Mouse (Mus musculus): ENCODE measurements around the gene Isg20. TPM values are rescaled to one million over a fixed set of nuclear protein-coding genes. Genes with fewer than 3 reads are reported as not detected.

The Isg20 gene
- total RNA-seq, 2 experiments from 2014 or later: 7.7 to 35.0 TPM

GRCm38 (mm10) chr7:78953886-78954572, 40.8 kb downstream of the Isg20 start:
- no peak for ATAC-seq (replicated peaks; ENCODE audit: poor library complexity)

- ATAC-seq (replicated peaks; ENCODE audit: poor library complexity): no peak
Measured at GRCm38 (mm10) chr7:78954619-78955018, 41.4 kb downstream of the Isg20 start.

GRCm38 (mm10) chr7:78955086-78955485, 41.9 kb downstream of the Isg20 start:
- ATAC-seq (replicated peaks; ENCODE audit: poor library complexity): no peak

- ATAC-seq (replicated peaks; ENCODE audit: poor library complexity): no peak
Measured at GRCm38 (mm10) chr7:78958499-78959073, 45.4 kb downstream of the Isg20 start.

- ATAC-seq (replicated peaks; ENCODE audit: poor library complexity): no peak
Measured at GRCm38 (mm10) chr7:78963891-78964290, 50.7 kb downstream of the Isg20 start.

Other genes starting within 250 kb of the Isg20 start
- not detected in 2 replicates for gene Ntrk3, start 175.4 kb upstream of the Isg20 start, total RNA-seq (2015)
- gene Ntrk3, start 175.4 kb upstream of the Isg20 start, total RNA-seq (2017): not detected in 2 replicates
- gene Mrps11, start 130.3 kb upstream of the Isg20 start, total RNA-seq (2015): 36.7 and 37.1 TPM in 2 replicates
- 43.5 and 71.5 TPM in 2 replicates for gene Mrps11, start 130.3 kb upstream of the Isg20 start, total RNA-seq (2017)
- gene Mrpl46, start 129.9 kb upstream of the Isg20 start, total RNA-seq (2015): 37.5 and 50.6 TPM in 2 replicates
- 43.6 and 57.2 TPM in 2 replicates for gene Mrpl46, start 129.9 kb upstream of the Isg20 start, total RNA-seq (2017)
- 16.1 and 19.3 TPM in 2 replicates for gene Det1, start 66.2 kb upstream of the Isg20 start, total RNA-seq (2015)
- 14.0 and 15.5 TPM in 2 replicates for gene Det1, start 66.2 kb upstream of the Isg20 start, total RNA-seq (2017)
- gene Aen, start 17.6 kb upstream of the Isg20 start, total RNA-seq (2015): 14.8 and 15.1 TPM in 2 replicates
- 39.7 and 46.6 TPM in 2 replicates for gene Aen, start 17.6 kb upstream of the Isg20 start, total RNA-seq (2017)
- gene Acan, start 140.1 kb downstream of the Isg20 start, total RNA-seq (2015): not detected in 2 replicates
- gene Acan, start 140.1 kb downstream of the Isg20 start, total RNA-seq (2017): not detected in 2 replicates
- not detected in 2 replicates for gene Hapln3, start 217.6 kb downstream of the Isg20 start, total RNA-seq (2015)
- gene Hapln3, start 217.6 kb downstream of the Isg20 start, total RNA-seq (2017): not detected in 2 replicates
- 8.4 and 10.4 TPM in 2 replicates for gene Mfge8, start 235.6 kb downstream of the Isg20 start, total RNA-seq (2015)
- 9.9 and 10.7 TPM in 2 replicates for gene Mfge8, start 235.6 kb downstream of the Isg20 start, total RNA-seq (2017)

All from megakaryocyte progenitor cell, adult 5-6 weeks (primary cell).